Mouse (Mus musculus) midbrain, embryonic 13.5 days (tissue): ENCODE measurements around the gene Rabggtb. TPM values are rescaled to one million over a fixed set of nuclear protein-coding genes. Genes with fewer than 3 reads are reported as not detected.

Source experiments
- ATAC-seq: fragments of 200-750 bp; cut with Nextera tagmentation; 2 replicates; pipeline ENCODE4 v1.8.0; 2017; ENCODE audit warnings: mild to moderate bottlenecking, moderate TSS enrichment, moderate library complexity
- H3K27ac ChIP-seq: fragments of 300-500 bp; sonication (generic); 2 replicates; pipeline ENCODE4 v1.5.1; 2015; ENCODE audit warnings: inconsistent platforms, mild to moderate bottlenecking, moderate library complexity
- H3K27me3 ChIP-seq: fragments of 300-500 bp; sonication (generic); 2 replicates; pipeline ENCODE4 v1.6.1; 2015; ENCODE audit warnings: mild to moderate bottlenecking, inconsistent platforms
- H3K36me3 ChIP-seq: fragments of 300-500 bp; sonication (generic); 2 replicates; pipeline ENCODE4 v1.6.1; 2015; ENCODE audit warnings: mild to moderate bottlenecking, inconsistent platforms
- H3K4me1 ChIP-seq: fragments of 300-500 bp; sonication (generic); replicated peaks from 2 replicates; pipeline ENCODE4 v1.6.1; 2015; ENCODE audit warnings: inconsistent platforms
- H3K4me2 ChIP-seq: fragments of 300-500 bp; sonication (generic); replicated peaks from 2 replicates; pipeline ENCODE4 v1.6.1; 2015; ENCODE audit warnings: moderate library complexity, mild to moderate bottlenecking, inconsistent platforms
- H3K4me3 ChIP-seq: fragments of 300-500 bp; sonication (generic); replicated peaks from 2 replicates; pipeline ENCODE4 v1.5.1; 2015; ENCODE audit warnings: mild to moderate bottlenecking, inconsistent platforms
- H3K9ac ChIP-seq: fragments of 300-500 bp; sonication (generic); replicated peaks from 2 replicates; pipeline ENCODE4 v1.6.1; 2015; ENCODE audit warnings: mild to moderate bottlenecking, inconsistent platforms
- H3K9me3 ChIP-seq: fragments of 300-500 bp; sonication (generic); 2 replicates; pipeline ENCODE4 v1.6.1; 2016; ENCODE audit warnings: mild to moderate bottlenecking, inconsistent platforms
- WGBS: fragments of 180-500 bp; shearing (Covaris S2); methylation state at CpG from one replicate; pipeline ENCODE4 v1.1.7; 2015; 5-methylcytosine and 5-hydroxymethylcytosine counted together
- polyA plus RNA-seq: library from polyadenylated mRNA; unstranded; fragments of >200 nt; fragmentation: Nextera tagmentation; extraction: Ambion mirVana; gene quantifications from 2 replicates; pipeline ENCODE4 v1.2.1, GENCODE M21; 2015

Rabggtb gene
- polyA plus RNA-seq, 1 experiment from 2014 or later: 42.4 TPM

GRCm38 (mm10) chr3:153911197-153911881, 1.5 kb downstream of the Rabggtb start:
- H3K9ac ChIP-seq: peak overlapping the region; percentile 98
- no peak for ATAC-seq
- peak overlapping the region; percentile 90 for H3K4me2 ChIP-seq
- peak overlapping the region; percentile 89 for H3K4me3 ChIP-seq
- 53% methylated on average over 8 of the region's 8 CpGs for WGBS
- H3K9me3 ChIP-seq: no peaks in the 10 kb centered on the region
- no peaks in the 10 kb centered on the region for H3K27me3 ChIP-seq
- peaks cover 53% of the 10 kb centered on the region for H3K4me1 ChIP-seq
- no peak overlapping the region for H3K27ac ChIP-seq
- H3K36me3 ChIP-seq: peaks cover 49% of the 10 kb centered on the region

GRCm38 (mm10) chr3:153910489-153910888, 2.3 kb downstream of the Rabggtb start:
- Histone ChIP-seq H3K4me2 (peak overlapping the region; percentile 90), H3K9ac (peak overlapping the region; percentile 39; the same call in 1 of the 2 replicates), H3K4me3 (peak overlapping the region; percentile 89; the same call in 1 of the 2 replicates), H3K4me1 (peaks cover 53% of the 10 kb centered on the region), H3K9me3 (no peaks in the 10 kb centered on the region), H3K27ac (no peak overlapping the region), H3K27me3 (no peaks in the 10 kb centered on the region), H3K36me3 (peaks cover 57% of the 10 kb centered on the region)
- ATAC-seq: no peak
- WGBS: 81% methylated on average over 7 of the region's 7 CpGs

DNA sequence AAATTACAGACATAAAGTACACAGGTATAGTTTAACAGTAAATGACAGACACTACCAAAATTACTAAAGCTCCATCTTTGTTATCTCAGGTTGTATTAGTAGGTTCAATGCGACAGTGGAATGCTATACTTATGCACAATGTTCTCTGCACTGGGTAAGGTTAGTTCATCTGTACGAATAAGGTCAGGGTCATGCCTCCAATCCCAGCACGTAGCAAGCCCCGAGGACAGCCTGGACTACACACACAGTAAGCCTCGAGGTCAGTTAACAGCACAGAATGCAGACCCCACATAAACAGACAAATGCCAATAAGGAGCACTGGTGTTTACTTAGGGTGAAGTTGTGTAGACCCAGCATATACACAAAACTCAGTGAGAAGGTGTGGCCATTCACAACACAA, 3.9 kb downstream of the Rabggtb start:
- Histone ChIP-seq H3K27me3 (no peaks in the 10 kb centered on the region), H3K9ac (no peak overlapping the region), H3K36me3 (peaks cover 68% of the 10 kb centered on the region), H3K4me2 (no peak overlapping the region), H3K4me1 (peaks cover 53% of the 10 kb centered on the region), H3K27ac (no peak overlapping the region), H3K9me3 (no peaks in the 10 kb centered on the region), H3K4me3 (no peak overlapping the region)
- no peak for ATAC-seq
- WGBS: 74% methylated on average over 5 of the region's 5 CpGs

DNA sequence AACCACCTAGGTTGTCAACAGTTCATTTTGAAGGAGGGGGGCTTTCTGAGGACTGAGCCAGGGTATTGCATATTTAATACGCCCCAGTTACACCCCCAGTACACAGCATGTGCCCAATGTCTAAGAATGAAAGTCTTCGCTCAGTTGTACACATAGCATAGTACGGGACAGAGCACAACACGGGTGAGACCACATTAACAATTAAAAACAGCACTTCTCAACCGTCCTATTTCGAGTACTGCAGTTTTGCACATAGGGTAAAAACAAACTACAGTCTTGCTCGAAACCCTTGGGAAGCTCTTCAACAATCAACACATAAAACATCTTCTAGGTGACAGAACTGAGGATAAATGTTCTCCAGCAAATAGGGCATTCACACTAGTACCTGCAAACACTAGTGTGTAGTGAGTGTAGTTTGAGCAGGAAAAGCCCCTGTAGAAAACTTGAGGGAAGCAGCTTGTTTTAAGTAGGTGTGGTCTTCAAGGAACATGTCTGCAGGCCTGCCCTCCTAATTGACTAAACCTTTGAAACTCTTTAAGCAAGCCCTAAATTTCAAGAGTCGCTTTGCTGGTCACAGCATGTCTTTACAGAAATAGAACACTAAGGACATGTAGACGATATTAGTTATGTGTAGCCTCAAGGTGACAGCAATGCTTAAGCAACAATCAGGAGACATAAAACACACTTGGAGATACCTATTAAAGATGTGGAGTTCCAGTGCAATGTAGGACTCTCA, 6.5 kb downstream of the Rabggtb start, which contains the start of gene Msh4:
Gene Msh4, minus strand, starts transcription at position 3 of the 736 bp plus-strand sequence.
- Histone ChIP-seq H3K9ac (no peak within 1 kb of the TSS), H3K9me3 (no peaks in the 10 kb centered on the region), H3K4me2 (no peak within 1 kb of the TSS), H3K27me3 (no peaks in the 10 kb centered on the region), H3K4me1 (peaks cover 37% of the 10 kb centered on the region), H3K27ac (no peak within 1 kb of the TSS), H3K4me3 (no peak within 1 kb of the TSS), H3K36me3 (peaks cover 76% of the 10 kb centered on the region)
- ATAC-seq: no peak
- WGBS: 85% methylated on average over 9 of the region's 9 CpGs

DNA sequence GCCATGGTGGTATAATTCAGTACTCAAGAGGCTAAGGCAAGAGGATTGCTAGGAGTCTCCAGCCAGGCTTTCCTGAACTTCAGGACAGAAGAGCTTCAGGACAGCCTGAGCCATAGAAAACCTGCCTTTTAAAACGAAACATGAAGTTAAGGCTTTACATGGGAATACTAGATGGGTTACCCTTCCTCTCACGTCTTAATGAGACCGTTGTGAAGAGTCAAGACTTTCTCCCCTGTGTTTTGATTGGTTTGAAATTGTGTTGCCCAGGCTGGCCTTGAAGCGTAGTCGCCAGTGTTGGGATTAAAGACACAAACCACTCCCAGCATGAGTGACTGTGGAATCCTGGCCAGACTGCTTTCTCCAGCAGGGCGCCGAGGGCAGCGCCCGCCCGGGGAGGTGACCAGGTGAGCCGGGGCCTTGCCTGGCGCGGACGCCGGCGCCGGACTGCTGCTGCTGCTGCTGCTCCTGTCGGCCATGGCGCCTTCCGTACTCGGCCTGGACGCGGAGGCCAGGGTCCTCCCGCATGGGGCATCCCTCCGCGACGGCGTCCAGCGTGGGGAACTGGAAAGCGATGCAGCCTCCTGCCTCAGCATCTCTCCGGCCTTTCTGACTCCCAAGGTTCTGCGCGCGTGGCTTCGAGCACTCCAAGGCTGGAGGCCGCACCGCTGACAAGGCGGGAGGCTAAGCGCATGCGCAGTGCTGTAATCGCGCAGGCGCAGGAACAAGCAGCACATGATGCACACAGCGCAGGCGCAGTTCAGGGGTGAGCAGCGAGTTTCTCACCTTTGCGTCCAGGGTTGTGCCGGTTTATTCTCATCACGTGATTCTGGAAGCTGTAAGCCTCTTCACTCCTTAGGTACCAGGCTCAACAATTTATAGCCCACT, 7.3 kb downstream of the Rabggtb start:
- peaks cover 68% of the 10 kb centered on the region for H3K36me3 ChIP-seq
- WGBS: 88% methylated on average over 49 of the region's 49 CpGs
- no peak overlapping the region for H3K27ac ChIP-seq
- peaks cover 29% of the 10 kb centered on the region for H3K4me1 ChIP-seq
- H3K4me3 ChIP-seq: no peak overlapping the region
- no peak overlapping the region for H3K9ac ChIP-seq
- H3K9me3 ChIP-seq: no peaks in the 10 kb centered on the region
- no peak overlapping the region for H3K4me2 ChIP-seq
- no peaks in the 10 kb centered on the region for H3K27me3 ChIP-seq
- ATAC-seq: peak; percentile 48

GRCm38 (mm10) chr3:153904586-153904985, 8.2 kb downstream of the Rabggtb start:
- WGBS: 68% methylated on average over 6 of the region's 6 CpGs
- H3K36me3 ChIP-seq: peaks cover 59% of the 10 kb centered on the region
- H3K27ac ChIP-seq: no peak overlapping the region
- H3K9me3 ChIP-seq: no peaks in the 10 kb centered on the region
- H3K4me2 ChIP-seq: no peak overlapping the region
- H3K4me3 ChIP-seq: no peak overlapping the region
- ATAC-seq: peak; percentile 70; the same call in 1 of the 2 replicates
- no peak overlapping the region for H3K9ac ChIP-seq
- H3K4me1 ChIP-seq: peaks cover 20% of the 10 kb centered on the region
- no peaks in the 10 kb centered on the region for H3K27me3 ChIP-seq

GRCm38 (mm10) chr3:153902595-153902994, 10.2 kb downstream of the Rabggtb start:
- H3K4me2 ChIP-seq: no peak overlapping the region
- 0 out of 2 replicates have a peak, but pooled peaks cover 2% of the 10 kb centered on the region for H3K4me1 ChIP-seq
- H3K27me3 ChIP-seq: no peaks in the 10 kb centered on the region
- H3K9me3 ChIP-seq: no peaks in the 10 kb centered on the region
- no peak overlapping the region for H3K4me3 ChIP-seq
- no peak for ATAC-seq
- H3K36me3 ChIP-seq: peaks cover 40% of the 10 kb centered on the region
- H3K9ac ChIP-seq: no peak overlapping the region
- H3K27ac ChIP-seq: no peak overlapping the region
- WGBS: 77% methylated on average over 3 of the region's 3 CpGs

DNA sequence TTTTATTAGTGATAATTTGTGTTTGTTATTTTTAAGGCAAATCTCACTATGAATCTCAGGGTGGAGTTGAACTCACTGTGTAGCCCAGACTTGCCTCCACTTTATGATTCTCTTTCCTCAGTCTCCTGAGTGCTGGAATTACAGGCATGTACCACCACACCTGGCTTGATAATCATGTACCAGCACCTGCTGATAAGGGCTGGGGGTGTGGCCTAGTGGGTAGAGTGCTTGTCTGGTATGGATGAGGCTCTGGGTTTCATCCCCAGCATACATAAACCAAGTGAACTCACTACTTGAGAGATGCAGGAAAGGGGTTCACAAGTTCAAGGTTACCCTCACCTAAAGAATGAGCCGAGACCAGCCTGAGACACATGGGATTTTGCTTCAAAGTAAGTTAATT, 10.9 kb downstream of the Rabggtb start:
- no peak overlapping the region for H3K27ac ChIP-seq
- no peak overlapping the region for H3K4me3 ChIP-seq
- ATAC-seq: no peak
- peaks cover 34% of the 10 kb centered on the region for H3K36me3 ChIP-seq
- H3K4me1 ChIP-seq: no peaks in the 10 kb centered on the region
- H3K4me2 ChIP-seq: no peak overlapping the region
- H3K9ac ChIP-seq: no peak overlapping the region
- H3K9me3 ChIP-seq: no peaks in the 10 kb centered on the region
- H3K27me3 ChIP-seq: no peaks in the 10 kb centered on the region
- 84% methylated on average over 1 of the region's 1 CpGs for WGBS

- no peaks in the 10 kb centered on the region for H3K9me3 ChIP-seq
- no peak overlapping the region for H3K4me2 ChIP-seq
- no peak overlapping the region for H3K27ac ChIP-seq
- no peaks in the 10 kb centered on the region for H3K27me3 ChIP-seq
- no peak overlapping the region for H3K9ac ChIP-seq
- no peak overlapping the region for H3K4me3 ChIP-seq
- 85% methylated on average over 6 of the region's 6 CpGs for WGBS
- no peaks in the 10 kb centered on the region for H3K4me1 ChIP-seq
- ATAC-seq: no peak
- H3K36me3 ChIP-seq: no peaks in the 10 kb centered on the region
Observed at GRCm38 (mm10) chr3:153897216-153897615, 15.6 kb downstream of the Rabggtb start.

- no peak for ATAC-seq
- no peak overlapping the region for H3K4me3 ChIP-seq
Observed at GRCm38 (mm10) chr3:153895454-153895853, 17.4 kb downstream of the Rabggtb start.

DNA sequence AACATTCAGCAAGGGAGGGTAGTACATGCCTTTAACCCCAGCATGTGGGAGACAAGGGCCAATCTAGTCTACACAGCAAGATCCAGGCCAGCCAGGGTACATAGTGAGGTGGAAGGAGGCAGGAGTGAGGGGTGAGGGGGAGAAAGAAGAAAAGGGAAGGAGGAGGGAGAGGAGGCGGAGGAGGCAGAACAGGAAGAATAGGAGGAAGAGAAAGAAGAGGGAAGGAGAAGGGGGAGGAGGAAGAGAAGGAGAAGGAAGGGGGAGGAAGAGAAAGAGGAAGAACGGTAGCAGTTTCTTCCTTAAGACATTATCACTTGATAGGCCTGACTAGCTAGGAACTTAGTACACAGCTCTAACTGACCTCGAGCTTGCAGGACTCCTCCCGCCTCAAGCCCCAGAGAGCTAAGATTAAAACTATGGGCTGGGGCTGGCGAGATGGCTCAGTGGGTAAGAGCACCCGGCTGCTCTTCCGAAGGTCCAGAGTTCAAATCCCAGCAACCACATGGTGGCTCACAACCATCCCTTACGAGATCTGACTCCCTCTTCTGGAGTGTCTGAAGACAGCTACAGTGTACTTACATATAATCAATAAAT, 23.5 kb downstream of the Rabggtb start:
- H3K9me3 ChIP-seq: no peaks in the 10 kb centered on the region
- 77% methylated on average over 7 of the region's 8 CpGs for WGBS
- no peak for ATAC-seq

More at GRCm38 (mm10) chr3:153895454-153895853, 17.4 kb downstream of the Rabggtb start:
- H3K4me1 ChIP-seq: no peaks in the 10 kb centered on the region
- no peaks in the 10 kb centered on the region for H3K9me3 ChIP-seq
- no peak overlapping the region for H3K9ac ChIP-seq
- 85% methylated on average over 3 of the region's 3 CpGs for WGBS
- H3K4me2 ChIP-seq: no peak overlapping the region
- H3K27me3 ChIP-seq: no peaks in the 10 kb centered on the region
- H3K36me3 ChIP-seq: no peaks in the 10 kb centered on the region
- H3K27ac ChIP-seq: no peak overlapping the region

More for the DNA sequence above, 23.5 kb downstream of the Rabggtb start:
- H3K4me1 ChIP-seq: no peaks in the 10 kb centered on the region
- no peak overlapping the region for H3K9ac ChIP-seq
- no peak overlapping the region for H3K4me3 ChIP-seq
- no peaks in the 10 kb centered on the region for H3K27me3 ChIP-seq
- H3K36me3 ChIP-seq: no peaks in the 10 kb centered on the region
- H3K4me2 ChIP-seq: no peak overlapping the region
- no peak overlapping the region for H3K27ac ChIP-seq
